Mouse (Mus musculus) limb, embryonic 12.5 days (tissue): ENCODE measurements around the gene P2rx4. TPM values are rescaled to one million over a fixed set of nuclear protein-coding genes. Genes with fewer than 3 reads are reported as not detected.

Experiments used
- ATAC-seq: fragments of 200-750 bp; cut with Nextera tagmentation; 2 replicates; pipeline ENCODE4 v1.8.0; 2017; ENCODE audit warnings: low read depth, moderate TSS enrichment; ENCODE audit not compliant: insufficient number of reproducible peaks, insufficient read depth, low FRiP score, low TSS enrichment
- H3K27ac ChIP-seq: fragments of 300-500 bp; sonication (generic); 2 replicates; pipeline ENCODE4 v1.5.1; 2016; ENCODE audit warnings: mild to moderate bottlenecking, moderate library complexity
- H3K27me3 ChIP-seq: fragments of 300-500 bp; sonication (generic); 2 replicates; pipeline ENCODE4 v1.6.1; 2016; ENCODE audit warnings: mild to moderate bottlenecking, moderate library complexity
- H3K36me3 ChIP-seq: fragments of 300-500 bp; sonication (generic); 2 replicates; pipeline ENCODE4 v1.6.1; 2016; ENCODE audit warnings: mild to moderate bottlenecking, moderate library complexity
- H3K4me1 ChIP-seq: fragments of 300-500 bp; sonication (generic); replicated peaks from 2 replicates; pipeline ENCODE4 v1.6.1; 2016
- H3K4me2 ChIP-seq: fragments of 300-500 bp; sonication (generic); 2 replicates; pipeline ENCODE4 v1.6.1; 2016; ENCODE audit warnings: mild to moderate bottlenecking, moderate library complexity
- H3K4me3 ChIP-seq: fragments of 300-500 bp; sonication (generic); replicated peaks from 2 replicates; pipeline ENCODE4 v1.5.1; 2016; ENCODE audit warnings: mild to moderate bottlenecking
- H3K9ac ChIP-seq: fragments of 300-500 bp; sonication (generic); replicated peaks from 2 replicates; pipeline ENCODE4 v1.6.1; 2016; ENCODE audit warnings: mild to moderate bottlenecking, moderate library complexity
- H3K9me3 ChIP-seq: fragments of 300-500 bp; sonication (generic); 2 replicates; pipeline ENCODE4 v1.6.1; 2016; ENCODE audit warnings: mild to moderate bottlenecking, moderate library complexity
- WGBS: fragments of 180-500 bp; shearing (Covaris S2); methylation state at CpG from one replicate; pipeline ENCODE4 v1.1.7; 2016; 5-methylcytosine and 5-hydroxymethylcytosine counted together
- polyA plus RNA-seq: library from polyadenylated mRNA; unstranded; fragments of >200 nt; fragmentation: Nextera tagmentation; extraction: Ambion mirVana; gene quantifications from 2 replicates; pipeline ENCODE4 v1.2.1, GENCODE M21; 2016

P2rx4 gene
- polyA plus RNA-seq, 1 experiment from 2014 or later: 7.0 TPM

DNA sequence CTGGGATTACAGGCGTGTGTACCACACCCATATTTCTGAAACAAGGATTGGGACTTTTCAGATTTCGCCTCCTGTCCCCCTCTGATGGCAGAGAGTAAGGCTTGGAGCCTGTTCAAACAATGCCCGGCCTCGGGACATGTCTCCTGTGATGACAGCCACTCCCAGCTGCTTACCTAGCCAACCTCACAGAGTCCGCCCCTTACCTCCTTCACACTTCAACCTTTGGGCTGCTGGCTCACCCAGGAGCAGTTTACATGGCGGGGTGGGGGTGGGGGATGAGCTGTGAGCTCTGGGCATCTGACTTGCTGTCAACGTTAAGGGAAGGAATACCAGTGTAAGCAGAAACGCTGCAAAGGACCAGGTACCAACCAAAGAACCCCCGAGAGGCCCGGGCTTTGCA, 23.4 kb downstream of the P2rx4 start:
- WGBS: 80% methylated on average over 10 of the region's 10 CpGs
- Histone ChIP-seq H3K27ac (no peak overlapping the region), H3K9me3 (no peaks in the 10 kb centered on the region), H3K4me1 (peaks cover 24% of the 10 kb centered on the region), H3K9ac (no peak overlapping the region), H3K4me2 (no peak overlapping the region), H3K36me3 (peaks cover 6% of the 10 kb centered on the region; the same call in 1 of the 2 replicates), H3K27me3 (no peaks in the 10 kb centered on the region), H3K4me3 (no peak overlapping the region)
- no peak for ATAC-seq

DNA sequence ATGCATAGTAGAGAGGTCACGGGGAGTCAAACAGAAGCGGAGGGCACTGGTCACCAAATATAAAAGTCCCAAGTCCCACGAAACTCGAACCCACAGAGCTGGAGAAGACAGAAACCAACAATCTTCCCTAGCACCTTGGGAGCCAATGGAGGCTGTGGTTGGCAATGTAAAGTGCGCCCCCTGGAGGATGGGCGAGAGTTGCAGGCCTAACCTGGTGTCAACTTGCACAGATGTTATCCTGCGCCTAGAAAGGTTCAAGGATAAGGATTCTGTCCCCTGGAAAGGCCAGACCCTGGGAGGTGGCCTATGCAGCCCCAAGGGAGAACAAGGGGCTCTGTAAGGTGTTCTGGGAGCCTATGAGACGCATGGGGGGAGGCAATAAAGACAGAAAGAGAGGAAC, 24.0 kb downstream of the P2rx4 start:
- peaks cover 23% of the 10 kb centered on the region for H3K4me1 ChIP-seq
- peaks cover 6% of the 10 kb centered on the region; the same call in 1 of the 2 replicates for H3K36me3 ChIP-seq
- no peak overlapping the region for H3K4me3 ChIP-seq
- no peak for ATAC-seq
- H3K4me2 ChIP-seq: 0 out of 2 replicates have a peak overlapping the region, but pooled peaks have one; percentile 28
- 67% methylated on average over 8 of the region's 8 CpGs for WGBS
- no peaks in the 10 kb centered on the region for H3K27me3 ChIP-seq
- H3K9me3 ChIP-seq: no peaks in the 10 kb centered on the region
- peak overlapping the region; percentile 84 for H3K27ac ChIP-seq
- H3K9ac ChIP-seq: no peak overlapping the region

DNA sequence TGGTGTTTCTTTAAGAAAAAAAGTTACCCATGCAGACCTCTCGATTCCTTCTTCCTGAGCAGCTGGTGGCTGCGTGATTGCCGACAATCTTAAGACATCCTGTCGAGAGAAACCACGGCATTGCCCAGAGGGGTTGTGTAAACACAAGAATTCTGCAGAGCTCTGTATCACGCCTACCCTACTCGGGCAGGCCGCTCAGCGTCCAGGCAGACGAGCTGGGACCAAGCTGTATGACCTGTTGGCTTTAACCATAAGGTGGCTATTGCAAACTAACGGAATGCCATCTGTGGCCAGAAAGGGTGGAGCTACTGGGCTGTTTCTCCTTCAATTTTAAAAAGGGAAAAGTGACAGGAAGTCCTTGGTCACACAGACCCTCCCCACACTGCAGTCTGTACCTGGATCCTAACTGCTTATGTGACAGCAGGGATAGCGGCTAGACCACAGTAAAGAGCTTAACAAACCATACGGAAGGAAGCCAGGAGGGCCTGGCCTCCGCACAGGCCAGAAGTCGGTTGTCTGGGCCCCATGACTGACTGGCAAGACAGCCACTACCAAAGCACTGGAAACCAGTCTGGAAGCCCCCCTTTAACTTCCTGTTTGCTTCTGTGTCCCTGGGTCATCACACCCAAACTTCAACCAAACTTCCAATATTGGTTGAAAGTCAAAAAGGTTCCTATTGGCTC, 24.8 kb downstream of the P2rx4 start:
- Histone ChIP-seq H3K4me3 (no peak overlapping the region), H3K9me3 (no peaks in the 10 kb centered on the region), H3K27me3 (no peaks in the 10 kb centered on the region), H3K27ac (peak overlapping the region; percentile 84), H3K4me1 (peaks cover 23% of the 10 kb centered on the region), H3K9ac (no peak overlapping the region), H3K4me2 (peak overlapping the region; percentile 28), H3K36me3 (peaks cover 15% of the 10 kb centered on the region)
- WGBS: 27% methylated on average over 15 of the region's 15 CpGs
- no peak for ATAC-seq

DNA sequence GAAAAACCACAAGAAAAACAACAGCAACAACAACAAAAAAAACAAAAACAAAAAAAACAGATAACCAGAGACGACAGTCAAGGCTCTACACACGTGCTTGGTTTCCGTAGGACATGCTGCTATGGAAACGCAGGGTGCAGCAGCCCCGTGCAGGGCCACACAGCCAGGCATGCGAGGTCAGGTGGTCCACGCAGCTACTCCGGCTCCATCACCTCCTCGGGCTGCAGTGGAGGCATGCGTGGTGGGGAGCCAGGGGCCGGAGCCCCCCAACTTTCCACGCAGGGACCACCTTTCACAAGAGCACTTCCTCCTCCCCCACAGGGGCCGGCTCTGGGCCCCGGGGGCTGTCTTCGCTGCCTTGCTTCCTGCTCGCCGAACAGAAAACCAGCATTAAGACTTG, 26.5 kb downstream of the P2rx4 start:
- Histone ChIP-seq H3K27me3 (no peaks in the 10 kb centered on the region), H3K27ac (0 out of 2 replicates have a peak overlapping the region, but pooled peaks have one; percentile 35), H3K4me2 (no peak overlapping the region), H3K4me1 (peaks cover 23% of the 10 kb centered on the region), H3K36me3 (peaks cover 20% of the 10 kb centered on the region), H3K9me3 (no peaks in the 10 kb centered on the region), H3K4me3 (no peak overlapping the region), H3K9ac (no peak overlapping the region)
- WGBS: 63% methylated on average over 17 of the region's 17 CpGs
- ATAC-seq: no peak

DNA sequence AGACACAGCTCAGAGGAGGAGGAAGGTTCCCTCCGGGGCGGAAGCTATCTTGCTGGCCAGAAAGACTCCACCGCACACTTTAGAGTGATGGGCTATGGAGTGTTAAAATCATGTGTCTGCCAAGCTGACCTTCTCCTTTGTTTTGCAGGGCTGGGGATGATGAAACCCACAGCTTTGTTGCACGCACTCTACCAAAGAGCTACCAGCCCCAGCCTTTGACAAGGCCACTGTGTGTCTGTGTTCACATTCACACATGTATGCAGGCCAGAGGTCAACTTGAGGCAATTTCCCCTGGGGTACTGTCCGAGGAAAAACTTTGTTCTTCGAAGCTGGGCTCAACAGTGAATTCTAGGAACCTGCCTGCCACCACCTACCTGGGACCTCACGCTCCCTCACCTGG, 28.5 kb downstream of the P2rx4 start:
- Histone ChIP-seq H3K36me3 (peaks cover 21% of the 10 kb centered on the region), H3K27me3 (no peaks in the 10 kb centered on the region), H3K4me1 (peaks cover 23% of the 10 kb centered on the region), H3K27ac (no peak overlapping the region), H3K4me2 (no peak overlapping the region), H3K9ac (no peak overlapping the region), H3K9me3 (no peaks in the 10 kb centered on the region), H3K4me3 (no peak overlapping the region)
- WGBS: 91% methylated on average over 7 of the region's 7 CpGs
- no peak for ATAC-seq

DNA sequence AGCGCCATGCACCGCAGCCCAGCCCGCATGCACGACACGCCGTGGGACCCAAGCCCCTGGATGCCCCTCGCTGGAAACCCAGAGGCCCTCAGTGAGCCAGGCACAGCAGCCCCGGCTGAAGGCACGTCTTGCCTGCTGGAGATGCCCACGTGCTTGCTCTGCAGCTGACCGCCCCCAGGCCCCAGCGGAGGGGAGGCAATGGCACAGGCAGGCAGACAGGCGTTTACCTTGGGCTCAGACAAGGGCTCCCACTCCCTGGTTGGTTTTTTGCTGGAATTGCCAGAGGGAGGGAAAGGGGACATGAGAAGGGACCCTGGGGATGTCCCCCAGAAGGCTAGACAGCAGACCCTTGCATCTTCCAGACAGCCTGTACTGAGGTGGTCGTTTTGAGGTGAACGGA, 29.4 kb downstream of the P2rx4 start:
- Histone ChIP-seq H3K9me3 (no peaks in the 10 kb centered on the region), H3K9ac (0 out of 2 replicates have a peak overlapping the region, but pooled peaks have one; percentile 27), H3K36me3 (peaks cover 30% of the 10 kb centered on the region), H3K27ac (no peak overlapping the region), H3K4me3 (no peak overlapping the region), H3K4me2 (no peak overlapping the region), H3K4me1 (peaks cover 19% of the 10 kb centered on the region), H3K27me3 (no peaks in the 10 kb centered on the region)
- ATAC-seq: no peak
- 87% methylated on average over 15 of the region's 15 CpGs for WGBS

DNA sequence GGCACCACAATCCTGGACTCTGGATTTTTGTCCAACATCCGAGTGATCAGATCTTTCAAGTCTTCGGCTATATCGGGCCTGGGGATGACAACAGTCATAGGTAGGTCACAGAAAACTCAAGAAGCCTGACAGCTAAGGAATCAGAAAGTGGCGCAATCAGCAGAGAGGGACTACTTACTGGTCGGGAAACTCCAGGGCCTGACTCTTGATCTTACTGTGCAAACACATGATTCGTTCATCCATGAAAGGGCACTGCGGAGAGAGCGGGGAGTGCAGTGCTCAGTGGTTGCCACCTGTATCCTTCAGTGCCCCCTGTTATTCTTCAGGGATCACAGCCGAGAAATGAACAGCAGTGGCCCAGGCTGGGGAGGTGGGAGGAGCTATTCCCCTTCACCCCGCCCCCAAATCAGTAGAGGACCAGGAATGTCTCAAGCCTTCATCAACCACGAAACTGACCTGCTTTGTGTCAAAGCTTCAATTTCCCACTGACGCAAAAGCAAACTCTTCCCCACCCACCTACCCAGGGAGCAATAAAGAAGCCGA, 36.6 kb downstream of the P2rx4 start:
- no peaks in the 10 kb centered on the region for H3K4me1 ChIP-seq

DNA sequence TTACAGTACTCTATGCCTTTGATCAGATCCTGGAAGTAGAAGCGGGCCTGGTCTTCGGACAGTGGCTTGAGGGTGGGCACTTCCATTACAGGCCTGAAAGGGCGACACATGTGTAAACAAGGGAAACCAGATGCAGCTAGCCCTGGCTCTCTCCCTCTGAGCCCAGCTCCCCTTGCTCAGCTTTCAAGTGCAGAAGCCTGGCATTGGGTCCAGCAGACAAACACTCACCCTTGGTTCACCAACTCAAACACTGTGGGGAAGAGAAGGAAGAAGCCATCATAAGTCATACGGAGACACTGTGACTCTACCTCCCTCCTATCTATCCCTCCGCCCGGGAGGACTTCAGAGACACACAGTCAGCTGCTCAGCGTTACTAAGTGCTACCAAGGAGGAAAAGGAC, 40.6 kb downstream of the P2rx4 start:
- 68% methylated on average over 7 of the region's 7 CpGs for WGBS
- H3K27me3 ChIP-seq: no peaks in the 10 kb centered on the region
- no peak overlapping the region for H3K27ac ChIP-seq
- no peaks in the 10 kb centered on the region for H3K9me3 ChIP-seq
- no peak overlapping the region for H3K9ac ChIP-seq
- H3K36me3 ChIP-seq: peaks cover 55% of the 10 kb centered on the region
- no peak overlapping the region for H3K4me3 ChIP-seq
- ATAC-seq: no peak
- no peak overlapping the region for H3K4me2 ChIP-seq
- H3K4me1 ChIP-seq: no peaks in the 10 kb centered on the region

More for the DNA sequence above, 36.6 kb downstream of the P2rx4 start:
- peaks cover 70% of the 10 kb centered on the region for H3K36me3 ChIP-seq
- no peak overlapping the region for H3K27ac ChIP-seq
- H3K4me2 ChIP-seq: no peak overlapping the region
- no peak for ATAC-seq
- no peaks in the 10 kb centered on the region for H3K27me3 ChIP-seq
- no peaks in the 10 kb centered on the region for H3K9me3 ChIP-seq
- WGBS: 85% methylated on average over 13 of the region's 13 CpGs
- no peak overlapping the region for H3K4me3 ChIP-seq
- H3K9ac ChIP-seq: no peak overlapping the region

DNA sequence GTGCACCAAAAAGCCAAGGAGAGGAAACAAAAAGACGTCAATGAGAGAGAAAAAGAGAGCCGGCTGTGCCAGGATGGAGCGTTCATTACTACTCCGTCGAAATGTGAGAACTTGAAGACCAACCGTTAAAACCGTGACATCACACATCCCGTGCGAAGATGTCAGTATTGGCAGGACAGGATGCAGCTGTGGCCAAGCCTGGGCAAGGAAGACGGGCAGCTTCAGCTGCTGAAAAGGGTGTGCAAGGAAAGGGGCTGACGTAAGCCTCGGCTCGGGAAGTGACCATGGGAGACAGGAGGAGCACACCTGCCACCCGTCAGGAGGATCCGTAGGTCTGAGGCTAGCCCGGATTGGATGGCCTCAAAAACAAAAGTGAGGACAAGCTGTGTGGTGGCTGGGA, 47.1 kb downstream of the P2rx4 start:
- no peak for ATAC-seq
- Histone ChIP-seq H3K9me3 (no peaks in the 10 kb centered on the region), H3K9ac (no peak overlapping the region), H3K4me3 (no peak overlapping the region), H3K27me3 (no peaks in the 10 kb centered on the region), H3K36me3 (peaks cover 59% of the 10 kb centered on the region), H3K4me2 (no peak overlapping the region), H3K27ac (no peak overlapping the region), H3K4me1 (no peaks in the 10 kb centered on the region)
- WGBS: 88% methylated on average over 16 of the region's 16 CpGs

DNA sequence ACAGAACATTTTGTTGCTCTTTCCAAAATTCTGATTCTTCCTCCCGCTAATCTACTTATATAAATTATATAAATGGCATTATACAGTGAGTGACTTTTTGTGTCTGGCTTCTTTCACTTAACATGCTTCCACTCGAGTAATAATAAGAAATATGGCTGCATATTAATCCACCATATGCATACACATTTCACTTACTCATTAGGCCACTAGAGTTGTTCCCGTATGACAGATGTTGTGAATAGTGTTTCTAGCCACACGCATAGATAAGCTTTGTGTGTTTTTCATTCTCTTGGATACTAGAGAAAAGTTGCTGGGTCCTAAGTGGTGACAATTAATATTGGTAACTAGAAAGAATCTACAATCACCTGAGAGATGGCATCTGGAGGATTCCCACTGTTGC, 48.3 kb downstream of the P2rx4 start:
- Histone ChIP-seq H3K4me3 (no peak overlapping the region), H3K27me3 (no peaks in the 10 kb centered on the region), H3K36me3 (peaks cover 60% of the 10 kb centered on the region), H3K27ac (no peak overlapping the region), H3K4me1 (no peaks in the 10 kb centered on the region), H3K9ac (no peak overlapping the region), H3K9me3 (no peaks in the 10 kb centered on the region), H3K4me2 (no peak overlapping the region)
- ATAC-seq: no peak
- 96% methylated on average over 4 of the region's 4 CpGs for WGBS

DNA sequence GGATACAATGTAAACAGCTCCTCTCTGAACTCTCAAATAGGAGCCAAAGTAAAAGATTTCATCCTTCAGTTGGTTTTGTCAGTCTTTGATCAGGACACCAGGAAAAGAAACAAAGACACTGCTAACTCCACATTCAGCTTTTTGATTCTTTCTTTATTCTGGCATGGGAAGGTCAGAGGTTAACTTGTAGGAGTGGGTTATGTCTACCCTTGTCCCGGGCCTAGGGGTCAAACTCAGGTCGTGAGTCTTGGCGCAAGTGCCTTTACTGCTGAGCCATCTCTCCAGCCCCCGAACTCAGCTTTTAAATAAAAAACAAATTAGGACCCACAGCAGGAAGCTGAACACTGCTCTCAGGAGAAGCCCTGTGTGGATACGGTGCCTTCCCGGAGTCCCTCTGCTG, 48.8 kb downstream of the P2rx4 start:
- no peaks in the 10 kb centered on the region for H3K27me3 ChIP-seq
- no peak for ATAC-seq
- no peak overlapping the region for H3K4me3 ChIP-seq
- 76% methylated on average over 6 of the region's 6 CpGs for whole genome bisulfite sequencing
- peaks cover 58% of the 10 kb centered on the region for H3K36me3 ChIP-seq
- no peak overlapping the region for H3K27ac ChIP-seq
- H3K9me3 ChIP-seq: no peaks in the 10 kb centered on the region
- no peak overlapping the region for H3K4me2 ChIP-seq
- no peaks in the 10 kb centered on the region for H3K4me1 ChIP-seq
- no peak overlapping the region for H3K9ac ChIP-seq

DNA sequence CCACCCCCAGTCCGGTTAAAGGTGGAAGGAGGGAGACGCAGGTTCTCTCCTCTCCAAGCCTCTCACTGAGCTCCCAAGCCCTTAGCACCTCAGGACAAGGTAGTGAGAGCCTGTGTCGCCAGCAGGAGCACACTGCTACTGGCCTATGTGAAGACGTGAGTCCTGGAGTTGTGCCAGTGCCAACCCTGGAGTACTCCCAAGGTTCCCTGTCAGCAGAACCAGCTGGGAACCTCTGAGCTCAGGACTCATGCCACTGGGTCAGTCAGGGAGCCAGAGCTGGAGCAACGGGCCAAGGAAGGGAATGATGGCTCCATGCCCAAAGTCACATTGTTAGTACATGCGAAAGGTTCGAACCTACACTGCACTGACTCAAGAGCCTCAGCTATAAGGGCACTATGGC, 49.3 kb downstream of the P2rx4 start:
- Histone ChIP-seq H3K36me3 (peaks cover 56% of the 10 kb centered on the region), H3K4me1 (no peaks in the 10 kb centered on the region), H3K9ac (no peak overlapping the region), H3K4me2 (no peak overlapping the region), H3K4me3 (no peak overlapping the region), H3K27me3 (no peaks in the 10 kb centered on the region), H3K9me3 (no peaks in the 10 kb centered on the region), H3K27ac (no peak overlapping the region)
- no peak for ATAC-seq
- 95% methylated on average over 7 of the region's 7 CpGs for WGBS
